Mouse (Mus musculus) erythroid progenitor cell, adult 5-6 weeks (primary cell): ENCODE results near the gene Zcwpw1. TPM values are rescaled to one million over a fixed set of nuclear protein-coding genes. Genes with fewer than 3 reads are reported as not detected.
"Not testable (repeated sequence)": the region's sequence is repeated elsewhere in the genome, so short reads cannot be mapped to it uniquely, and the experiment has no call there.

Source experiments
- ATAC-seq: replicated peaks from 2 replicates; pipeline ENCODE4 v1.8.0; 2016; ENCODE audit warnings: moderate number of reproducible peaks, mild to moderate bottlenecking, moderate TSS enrichment, inconsistent platforms; ENCODE audit not compliant: poor library complexity, low FRiP score, severe bottlenecking
- total RNA-seq, 2 experiments: library from RNA; stranded (forward) in 1 of 2; stranded (reverse) in 1 of 2; fragments of 150-400 nt in 1 of 2; fragments of 186-747, 209-891 nt in 1 of 2; gene quantifications; 2 replicates each; pipeline versions ENCODE4 v1.2.3 to v1.2.4; 2015 to 2017; ENCODE audit warnings: low replicate concordance in 2 of 2

Gene Zcwpw1
- total RNA-seq, 2 experiments from 2014 or later, result 15.5 to 18.1 TPM

DNA sequence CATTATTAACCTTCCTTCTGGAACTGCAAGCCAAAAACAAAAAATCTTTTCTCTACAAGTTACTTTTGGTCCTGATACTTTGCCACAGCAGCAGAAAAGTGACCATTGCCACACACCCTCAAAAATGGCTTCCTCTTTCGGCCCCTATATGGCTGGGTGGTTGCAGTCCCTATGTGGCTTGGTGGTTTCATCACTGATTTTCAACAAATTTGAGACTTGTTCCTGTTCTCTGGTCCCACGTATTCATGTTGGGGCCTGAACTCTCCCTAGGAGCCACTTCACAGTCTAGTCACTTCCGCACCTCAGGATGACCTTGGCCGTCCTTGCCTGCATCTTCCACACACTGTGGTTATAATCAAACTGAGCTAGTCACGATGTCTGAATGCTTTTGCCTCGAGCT is 41.1 kb downstream of the Zcwpw1 start:
- no peak for ATAC-seq

- ATAC-seq, result no peak
Measured at GRCm38 (mm10) chr5:137830238-137830637, 42.6 kb downstream of the Zcwpw1 start.

- ATAC-seq, result no peak
Measured at GRCm38 (mm10) chr5:137831106-137831505, 43.5 kb downstream of the Zcwpw1 start.

GRCm38 (mm10) chr5:137831506-137831905 is 43.9 kb downstream of the Zcwpw1 start:
- ATAC-seq, result no peak

GRCm38 (mm10) chr5:137833500-137833899 is 45.9 kb downstream of the Zcwpw1 start:
- no peak for ATAC-seq

GRCm38 (mm10) chr5:137835966-137836520 is 48.4 kb downstream of the Zcwpw1 start, which contains the start of gene Pilra:
Gene Pilra, minus strand, starts transcription at chr5:137836281.
- not testable (repeated sequence) for ATAC-seq

- ATAC-seq, result no peak
Measured at GRCm38 (mm10) chr5:137836611-137837010, 49.0 kb downstream of the Zcwpw1 start.

DNA sequence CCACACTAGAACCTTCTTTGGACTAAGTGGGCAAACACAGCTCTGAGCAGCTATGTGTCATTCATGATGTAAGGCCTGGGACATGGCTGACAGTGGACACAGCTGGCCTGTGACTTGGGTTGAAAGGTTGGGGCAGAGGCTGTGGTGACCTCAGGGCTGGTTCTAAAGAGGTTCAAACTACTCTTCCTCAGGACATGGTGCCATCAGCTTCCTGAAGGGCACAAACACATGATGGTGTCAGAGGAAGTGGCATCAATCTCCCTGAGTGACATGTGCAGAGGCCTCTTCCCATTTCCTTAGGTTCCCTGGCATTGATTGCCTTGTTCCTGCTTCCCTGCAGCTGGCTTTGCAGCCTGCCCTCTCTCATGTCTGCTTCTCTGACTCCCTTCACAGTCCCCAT is 49.5 kb downstream of the Zcwpw1 start:
- not testable (repeated sequence) for ATAC-seq

DNA sequence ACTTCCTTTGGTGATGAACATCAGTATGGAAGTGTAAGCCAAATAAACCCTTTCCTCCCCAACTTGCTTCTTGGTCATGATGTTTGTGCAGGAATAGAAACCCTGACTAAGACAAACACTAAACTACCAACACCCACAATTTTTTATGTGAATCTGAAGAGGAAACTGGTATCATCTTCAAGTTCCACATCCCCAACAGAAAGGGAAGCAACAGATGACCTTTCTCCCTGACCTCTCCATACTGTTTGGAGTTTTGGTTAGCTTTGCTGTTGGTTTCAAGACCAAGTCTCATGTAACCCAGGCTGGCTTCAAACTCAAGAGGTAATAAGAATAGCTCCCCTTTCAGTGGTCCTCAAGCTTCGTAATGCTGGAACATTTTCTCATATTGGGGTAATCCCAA is 62.7 kb downstream of the Zcwpw1 start:
- not testable (repeated sequence) for ATAC-seq

GRCm38 (mm10) chr5:137854907-137855306 is 67.3 kb downstream of the Zcwpw1 start:
- not testable (repeated sequence) for ATAC-seq

- not testable (repeated sequence) for ATAC-seq
Measured at GRCm38 (mm10) chr5:137856870-137857269, 69.3 kb downstream of the Zcwpw1 start.

DNA sequence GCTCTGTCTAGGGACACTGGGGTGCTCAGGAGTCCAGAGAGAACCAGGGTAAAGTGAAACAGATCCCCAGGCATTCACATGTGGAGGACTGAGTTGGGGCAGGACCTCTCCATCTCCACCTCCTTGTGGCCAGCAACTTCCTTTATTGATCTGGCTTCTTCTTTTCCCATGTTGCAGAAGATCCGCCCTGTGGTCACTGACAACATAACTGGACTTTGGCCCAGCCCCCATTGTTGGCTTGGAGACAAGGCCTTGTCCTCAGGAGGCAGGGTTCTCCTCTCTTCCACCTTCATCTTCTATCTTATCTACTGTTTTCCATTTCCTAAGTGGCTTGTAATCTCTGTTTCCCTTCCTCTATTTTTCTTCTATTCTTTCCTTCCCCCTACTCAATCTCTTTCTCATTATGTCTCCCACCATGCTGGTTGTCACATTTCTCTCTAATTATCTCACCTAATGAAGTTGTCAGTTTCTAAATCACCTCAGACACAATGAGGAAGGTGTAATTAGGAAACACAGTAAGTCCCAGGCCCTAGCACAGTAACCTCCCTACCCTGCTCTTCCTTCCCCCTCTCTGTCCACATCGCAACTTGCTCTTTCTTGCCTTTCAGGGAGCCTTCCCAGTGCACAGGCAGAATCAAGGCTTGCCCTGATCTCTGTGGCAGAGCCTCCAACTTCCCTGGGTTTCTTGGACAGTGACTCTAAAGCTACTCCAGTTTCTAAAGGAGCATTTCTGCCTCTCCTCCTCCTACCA is 70.5 kb downstream of the Zcwpw1 start, which contains the start of gene Pilrb1:
Pilrb1 (minus strand) TSS at position 147 of the 751 bp plus-strand sequence.
- not testable (repeated sequence) for ATAC-seq

- ATAC-seq, result not testable (repeated sequence)
Measured at GRCm38 (mm10) chr5:137864008-137864407, 76.4 kb downstream of the Zcwpw1 start.

GRCm38 (mm10) chr5:137868600-137868999 is 81.0 kb downstream of the Zcwpw1 start:
- not testable (repeated sequence) for ATAC-seq

- ATAC-seq, result not testable (repeated sequence)
Measured at GRCm38 (mm10) chr5:137871644-137872380, 84.2 kb downstream of the Zcwpw1 start, which contains the start of gene Pilrb2. Gene Pilrb2, minus strand, starts transcription at chr5:137871815.

Other genes starting within 250 kb of the Zcwpw1 start
- not detected in 2 replicates for gene Actl6b, start 234.3 kb upstream of the Zcwpw1 start, total RNA-seq (2015; ENCODE audit: low replicate concordance)
- not detected in 2 replicates for gene Actl6b, start 234.3 kb upstream of the Zcwpw1 start, total RNA-seq (2017; ENCODE audit: low replicate concordance)
- 44.9 and 62.0 TPM in 2 replicates for gene Tfr2, start 218.0 kb upstream of the Zcwpw1 start, total RNA-seq (2015; ENCODE audit: low replicate concordance)
- 42.2 and 61.0 TPM in 2 replicates for gene Tfr2, start 218.0 kb upstream of the Zcwpw1 start, total RNA-seq (2017; ENCODE audit: low replicate concordance)
- 36.9 and 44.3 TPM in 2 replicates for gene Mospd3, start 186.7 kb upstream of the Zcwpw1 start, total RNA-seq (2015; ENCODE audit: low replicate concordance)
- 8.5 TPM in 1 of 2 replicates, not detected in the other for gene Mospd3, start 186.7 kb upstream of the Zcwpw1 start, total RNA-seq (2017; ENCODE audit: low replicate concordance)
- 1.7 and 3.2 TPM in 2 replicates for gene Pcolce, start 174.0 kb upstream of the Zcwpw1 start, total RNA-seq (2015; ENCODE audit: low replicate concordance)
- gene Pcolce, start 174.0 kb upstream of the Zcwpw1 start, total RNA-seq (2017; ENCODE audit: low replicate concordance), result 1.0 TPM in 1 of 2 replicates, not detected in the other
- not detected in 2 replicates for gene Fbxo24, start 158.8 kb upstream of the Zcwpw1 start, total RNA-seq (2015; ENCODE audit: low replicate concordance)
- gene Fbxo24, start 158.8 kb upstream of the Zcwpw1 start, total RNA-seq (2017; ENCODE audit: low replicate concordance), result not detected in 2 replicates
- gene Lrch4, start 158.7 kb upstream of the Zcwpw1 start, total RNA-seq (2015; ENCODE audit: low replicate concordance), result 46.9 and 75.0 TPM in 2 replicates
- 32.0 and 37.7 TPM in 2 replicates for gene Lrch4, start 158.7 kb upstream of the Zcwpw1 start, total RNA-seq (2017; ENCODE audit: low replicate concordance)
- 17.3 and 25.2 TPM in 2 replicates for gene Gm20605, start 158.6 kb upstream of the Zcwpw1 start, total RNA-seq (2015; ENCODE audit: low replicate concordance)
- 6.1 and 17.1 TPM in 2 replicates for gene Gm20605, start 158.6 kb upstream of the Zcwpw1 start, total RNA-seq (2017; ENCODE audit: low replicate concordance)
- 62.5 and 94.1 TPM in 2 replicates for gene Sap25, start 146.5 kb upstream of the Zcwpw1 start, total RNA-seq (2015; ENCODE audit: low replicate concordance)
- 7.7 and 15.9 TPM in 2 replicates for gene Sap25, start 146.5 kb upstream of the Zcwpw1 start, total RNA-seq (2017; ENCODE audit: low replicate concordance)
- not detected in 2 replicates for gene Irs3, start 142.1 kb upstream of the Zcwpw1 start, total RNA-seq (2015; ENCODE audit: low replicate concordance)
- gene Irs3, start 142.1 kb upstream of the Zcwpw1 start, total RNA-seq (2017; ENCODE audit: low replicate concordance), result not detected in 2 replicates
- gene Agfg2, start 103.1 kb upstream of the Zcwpw1 start, total RNA-seq (2015; ENCODE audit: low replicate concordance), result 91.4 and 101 TPM in 2 replicates
- gene Agfg2, start 103.1 kb upstream of the Zcwpw1 start, total RNA-seq (2017; ENCODE audit: low replicate concordance), result 91.5 and 141 TPM in 2 replicates
- gene Nyap1, start 46.2 kb upstream of the Zcwpw1 start, total RNA-seq (2015; ENCODE audit: low replicate concordance), result 2.5 TPM in 1 of 2 replicates, not detected in the other
- gene Nyap1, start 46.2 kb upstream of the Zcwpw1 start, total RNA-seq (2017; ENCODE audit: low replicate concordance), result 1.4 and 4.9 TPM in 2 replicates
- gene Tsc22d4, start 42.1 kb upstream of the Zcwpw1 start, total RNA-seq (2015; ENCODE audit: low replicate concordance), result 31.0 and 47.9 TPM in 2 replicates
- gene Tsc22d4, start 42.1 kb upstream of the Zcwpw1 start, total RNA-seq (2017; ENCODE audit: low replicate concordance), result 88.1 and 103 TPM in 2 replicates
- gene Ppp1r35, start 8.9 kb upstream of the Zcwpw1 start, total RNA-seq (2015; ENCODE audit: low replicate concordance), result 43.6 and 45.8 TPM in 2 replicates
- gene Ppp1r35, start 8.9 kb upstream of the Zcwpw1 start, total RNA-seq (2017; ENCODE audit: low replicate concordance), result 28.0 and 51.0 TPM in 2 replicates
- 45.4 and 50.7 TPM in 2 replicates for gene Mepce, start 143 bp upstream of the Zcwpw1 start, total RNA-seq (2015; ENCODE audit: low replicate concordance)
- 8.9 and 22.3 TPM in 2 replicates for gene Mepce, start 143 bp upstream of the Zcwpw1 start, total RNA-seq (2017; ENCODE audit: low replicate concordance)
- gene Pilra, start 48.5 kb downstream of the Zcwpw1 start, total RNA-seq (2015; ENCODE audit: low replicate concordance), result 9.2 and 35.7 TPM in 2 replicates
- gene Pilra, start 48.5 kb downstream of the Zcwpw1 start, total RNA-seq (2017; ENCODE audit: low replicate concordance), result 10.5 and 14.4 TPM in 2 replicates
- 21.4 and 55.1 TPM in 2 replicates for gene Pilrb1, start 70.3 kb downstream of the Zcwpw1 start, total RNA-seq (2015; ENCODE audit: low replicate concordance)
- 4.1 and 15.1 TPM in 2 replicates for gene Pilrb1, start 70.3 kb downstream of the Zcwpw1 start, total RNA-seq (2017; ENCODE audit: low replicate concordance)
- gene Pilrb2, start 84.0 kb downstream of the Zcwpw1 start, total RNA-seq (2015; ENCODE audit: low replicate concordance), result 53.2 and 56.9 TPM in 2 replicates
- gene Pilrb2, start 84.0 kb downstream of the Zcwpw1 start, total RNA-seq (2017; ENCODE audit: low replicate concordance), result 4.0 and 17.1 TPM in 2 replicates
- gene Cyp3a13, start 133.8 kb downstream of the Zcwpw1 start, total RNA-seq (2015; ENCODE audit: low replicate concordance), result not detected in 2 replicates
- not detected in 2 replicates for gene Cyp3a13, start 133.8 kb downstream of the Zcwpw1 start, total RNA-seq (2017; ENCODE audit: low replicate concordance)
- gene Gjc3, start 175.3 kb downstream of the Zcwpw1 start, total RNA-seq (2015; ENCODE audit: low replicate concordance), result not detected in 2 replicates
- gene Gjc3, start 175.3 kb downstream of the Zcwpw1 start, total RNA-seq (2017; ENCODE audit: low replicate concordance), result not detected in 2 replicates
- not detected in 2 replicates for gene Azgp1, start 193.7 kb downstream of the Zcwpw1 start, total RNA-seq (2015; ENCODE audit: low replicate concordance)
- gene Azgp1, start 193.7 kb downstream of the Zcwpw1 start, total RNA-seq (2017; ENCODE audit: low replicate concordance), result not detected in 2 replicates
- gene Smok3a, start 233.5 kb downstream of the Zcwpw1 start, total RNA-seq (2015; ENCODE audit: low replicate concordance), result not detected in 2 replicates
- gene Smok3a, start 233.5 kb downstream of the Zcwpw1 start, total RNA-seq (2017; ENCODE audit: low replicate concordance), result not detected in 2 replicates
- gene Smok3b, start 233.6 kb downstream of the Zcwpw1 start, total RNA-seq (2015; ENCODE audit: low replicate concordance), result not detected in 2 replicates
- gene Smok3b, start 233.6 kb downstream of the Zcwpw1 start, total RNA-seq (2017; ENCODE audit: low replicate concordance), result not detected in 2 replicates